Mouse (Mus musculus): ENCODE measurements at regions not wholly inside any gene's neighbourhood (a gene's known extent, or its start where the extent isn't known, plus 50 kb on each side); places are given as distances from the start of the nearest gene placed in this dataset.

GRCm38 (mm10) chr15:31883516-31883915 is 281.9 kb downstream of the Fam173b start:
- TF ChIP-seq CTCF (IDR thresholded peaks at IDR 0.05 in 2 of 3, conservative IDR thresholded peaks at IDR 0.05 in 1 of 3; ENCODE audit: control insufficient read depth in 1 of 3, insufficient read depth in 1 of 3, low read depth in 2 of 3, low read length in 3 of 3, poor library complexity in 1 of 3, severe bottlenecking in 1 of 3) (no peak), POLR2A (IDR thresholded peaks at IDR 0.05; ENCODE audit: control insufficient read depth in 1 of 2, insufficient read depth in 1 of 2, low read depth in 1 of 2, low read length in 2 of 2, poor library complexity in 1 of 2) (no peak), MYC (IDR thresholded peaks at IDR 0.05; ENCODE audit: low read depth, low read length) (no peak), POLR2AphosphoS2 (IDR thresholded peaks at IDR 0.05; ENCODE audit: low read length) (no peak), ZNF384 (IDR thresholded peaks at IDR 0.05; ENCODE audit: low read depth, low read length) (no peak), GABPA (IDR thresholded peaks at IDR 0.05; ENCODE audit: low read depth, low read length) (no peak), MAFK (IDR thresholded peaks at IDR 0.05; ENCODE audit: borderline replicate concordance, low read depth, low read length) (no peak), ELF1 (IDR thresholded peaks at IDR 0.05; ENCODE audit: low read depth, low read length) (no peak), TCF12 (IDR thresholded peaks at IDR 0.05; ENCODE audit: low read depth, low read length) (no peak), SIN3A (IDR thresholded peaks at IDR 0.05; ENCODE audit: low read length) (no peak)
